Mouse (Mus musculus): ENCODE results near the gene Pecam1. TPM values are rescaled to one million over a fixed set of nuclear protein-coding genes. Genes with fewer than 3 reads are reported as not detected.
A peak's percentile ranks its signal among the peaks of the same experiment; 100 is the strongest.
"Not testable (repeated sequence)": the region's sequence is repeated elsewhere in the genome, so short reads cannot be mapped to it uniquely, and the experiment has no call there.

Pecam1 gene
- total RNA-seq, 2 experiments from 2014 or later: 110 to 113 TPM

- no peak for DNase-seq (ENCODE audit: low spot score in 2 of 2)
Observed at GRCm38 (mm10) chr11:106776960-106777359, 26.5 kb upstream of the Pecam1 start.

GRCm38 (mm10) chr11:106773061-106773460 lies 22.6 kb upstream of the Pecam1 start:
- peak in 1 of 2 experiments; percentile 0 for DNase-seq (ENCODE audit: low spot score in 2 of 2)

- peak in 1 of 2 experiments; percentile 1 for DNase-seq (ENCODE audit: low spot score in 2 of 2)
Observed at GRCm38 (mm10) chr11:106770195-106770974, 20.0 kb upstream of the Pecam1 start.

GRCm38 (mm10) chr11:106767516-106767915 lies 17.1 kb upstream of the Pecam1 start:
- DNase-seq (ENCODE audit: low spot score in 2 of 2): no peak

GRCm38 (mm10) chr11:106766611-106767162 lies 16.3 kb upstream of the Pecam1 start:
- DNase-seq (ENCODE audit: low spot score in 2 of 2): no peak

GRCm38 (mm10) chr11:106762800-106763185 lies 12.4 kb upstream of the Pecam1 start:
- no peak for DNase-seq (ENCODE audit: low spot score in 2 of 2)

- DNase-seq (ENCODE audit: low spot score in 2 of 2): no peak
Observed at GRCm38 (mm10) chr11:106762139-106762799, 11.8 kb upstream of the Pecam1 start.

GRCm38 (mm10) chr11:106760511-106760910 lies 10.1 kb upstream of the Pecam1 start:
- no peak for DNase-seq (ENCODE audit: low spot score in 2 of 2)

GRCm38 (mm10) chr11:106759028-106759427 lies 8.6 kb upstream of the Pecam1 start:
- no peak for DNase-seq (ENCODE audit: low spot score in 2 of 2)

GRCm38 (mm10) chr11:106755583-106755982 lies 5.2 kb upstream of the Pecam1 start:
- no peak for DNase-seq (ENCODE audit: low spot score in 2 of 2)

- DNase-seq (ENCODE audit: low spot score in 2 of 2): no peak
Observed at GRCm38 (mm10) chr11:106753314-106753713, 2.9 kb upstream of the Pecam1 start.

- DNase-seq (ENCODE audit: low spot score in 2 of 2): no peak
Observed at GRCm38 (mm10) chr11:106752103-106752502, 1.7 kb upstream of the Pecam1 start.

- no peak for DNase-seq (ENCODE audit: low spot score in 2 of 2)
Observed at GRCm38 (mm10) chr11:106751039-106752018, 901 bp upstream of the Pecam1 start, which contains the start of gene Milr1. Milr1 (plus strand) TSS chr11:106751226.

- DNase-seq (ENCODE audit: low spot score in 2 of 2): not testable (repeated sequence)
Observed at GRCm38 (mm10) chr11:106749557-106750120, 789 bp downstream of the Pecam1 start.

GRCm38 (mm10) chr11:106744949-106745348 lies 5.5 kb downstream of the Pecam1 start:
- no peak for DNase-seq (ENCODE audit: low spot score in 2 of 2)

- no peak for DNase-seq (ENCODE audit: low spot score in 2 of 2)
Observed at GRCm38 (mm10) chr11:106742388-106742841, 8.0 kb downstream of the Pecam1 start.

GRCm38 (mm10) chr11:106741826-106742225 lies 8.6 kb downstream of the Pecam1 start:
- DNase-seq (ENCODE audit: low spot score in 2 of 2): no peak

- DNase-seq (ENCODE audit: low spot score in 2 of 2): no peak
Observed at GRCm38 (mm10) chr11:106741232-106741631, 9.2 kb downstream of the Pecam1 start.

GRCm38 (mm10) chr11:106740724-106741123 lies 9.7 kb downstream of the Pecam1 start:
- DNase-seq (ENCODE audit: low spot score in 2 of 2): not testable (repeated sequence)

GRCm38 (mm10) chr11:106739116-106739515 lies 11.3 kb downstream of the Pecam1 start:
- no peak for DNase-seq (ENCODE audit: low spot score in 2 of 2)
